Mouse (Mus musculus) hindbrain, embryonic 12.5 days (tissue): ENCODE measurements at regions not wholly inside any gene's neighbourhood (a gene's known extent, or its start where the extent isn't known, plus 50 kb on each side); places are given as distances from the start of the nearest gene placed in this dataset.
A peak's percentile ranks its signal among the peaks of the same experiment; 100 is the strongest.

Source experiments
- ATAC-seq: fragments of 200-750 bp; cut with Nextera tagmentation; 2 replicates; pipeline ENCODE4 v1.8.0; 2017; ENCODE audit warnings: moderate TSS enrichment; ENCODE audit not compliant: low FRiP score
- H3K27ac ChIP-seq: fragments of 300-500 bp; sonication (generic); 2 replicates; pipeline ENCODE4 v1.5.1; 2016; ENCODE audit warnings: mild to moderate bottlenecking
- H3K27me3 ChIP-seq: fragments of 300-500 bp; sonication (generic); 2 replicates; pipeline ENCODE4 v1.6.1; 2016; ENCODE audit warnings: mild to moderate bottlenecking
- H3K36me3 ChIP-seq: fragments of 300-500 bp; sonication (generic); 2 replicates; pipeline ENCODE4 v1.6.1; 2016; ENCODE audit warnings: mild to moderate bottlenecking
- H3K4me1 ChIP-seq: fragments of 300-500 bp; sonication (generic); 2 replicates; pipeline ENCODE4 v1.6.1; 2016
- H3K4me2 ChIP-seq: fragments of 300-500 bp; sonication (generic); replicated peaks from 2 replicates; pipeline ENCODE4 v1.6.1; 2016; ENCODE audit warnings: mild to moderate bottlenecking
- H3K4me3 ChIP-seq: fragments of 300-500 bp; sonication (generic); 2 replicates; pipeline ENCODE4 v1.5.1; 2016; ENCODE audit warnings: mild to moderate bottlenecking
- H3K9ac ChIP-seq: fragments of 300-500 bp; sonication (generic); 2 replicates; pipeline ENCODE4 v1.6.1; 2016; ENCODE audit warnings: mild to moderate bottlenecking, moderate library complexity
- H3K9me3 ChIP-seq: fragments of 300-500 bp; sonication (generic); replicated peaks from 2 replicates; pipeline ENCODE4 v1.6.1; 2016; ENCODE audit warnings: mild to moderate bottlenecking
- whole genome bisulfite sequencing: fragments of 180-500 bp; shearing (Covaris S2); methylation state at CpG from one replicate; pipeline ENCODE4 v1.1.7; 2016; 5-methylcytosine and 5-hydroxymethylcytosine counted together

DNA sequence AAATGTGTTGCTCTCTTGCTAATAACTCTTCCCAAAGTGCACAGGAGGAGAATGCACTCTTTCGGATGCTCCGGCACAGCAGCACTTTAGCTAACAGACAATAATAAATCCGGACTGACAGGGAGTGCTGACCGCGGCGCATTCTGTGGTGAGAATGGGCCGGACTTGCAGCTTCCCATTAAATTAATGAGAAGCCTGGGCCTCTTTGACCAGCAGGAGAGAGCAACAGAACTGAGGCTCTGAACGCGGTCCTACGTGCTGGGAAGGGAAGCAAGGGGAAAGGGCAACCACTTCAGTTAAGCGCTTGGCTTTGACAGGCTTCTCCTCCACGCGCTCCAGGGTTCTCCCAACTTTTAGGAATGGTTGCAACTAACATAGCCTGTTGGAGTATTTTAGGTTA lies 117.2 kb upstream of the Usp25 start:
- WGBS, result 22% methylated on average over 13 of the region's 13 CpGs
- Histone ChIP-seq H3K4me1 (peaks cover 4% of the 10 kb centered on the region), H3K27ac (no peak overlapping the region), H3K4me3 (no peak overlapping the region), H3K9ac (0 out of 2 replicates have a peak overlapping the region, but pooled peaks have one; percentile 13), H3K4me2 (peak overlapping the region; percentile 24; the same call in 1 of the 2 replicates), H3K27me3 (no peaks in the 10 kb centered on the region), H3K9me3 (no peaks in the 10 kb centered on the region), H3K36me3 (no peaks in the 10 kb centered on the region)
- no peak for ATAC-seq

- Histone ChIP-seq H3K4me1 (peaks cover 4% of the 10 kb centered on the region), H3K36me3 (no peaks in the 10 kb centered on the region), H3K9me3 (no peaks in the 10 kb centered on the region), H3K27ac (no peak overlapping the region), H3K27me3 (no peaks in the 10 kb centered on the region), H3K4me3 (no peak overlapping the region), H3K4me2 (no peak overlapping the region), H3K9ac (no peak overlapping the region)
- WGBS, result 63% methylated on average over 5 of the region's 5 CpGs
- ATAC-seq, result no peak
Measured at GRCm38 (mm10) chr16:76895781-76896180, 117.7 kb upstream of the Usp25 start.

GRCm38 (mm10) chr16:76878576-76878975 lies 134.9 kb upstream of the Usp25 start:
- Histone ChIP-seq H3K9me3 (no peaks in the 10 kb centered on the region), H3K4me2 (no peak overlapping the region), H3K27ac (no peak overlapping the region), H3K36me3 (no peaks in the 10 kb centered on the region), H3K4me3 (no peak overlapping the region), H3K9ac (no peak overlapping the region), H3K27me3 (no peaks in the 10 kb centered on the region), H3K4me1 (no peaks in the 10 kb centered on the region)
- 92% methylated on average over 2 of the region's 2 CpGs for WGBS
- no peak for ATAC-seq

DNA sequence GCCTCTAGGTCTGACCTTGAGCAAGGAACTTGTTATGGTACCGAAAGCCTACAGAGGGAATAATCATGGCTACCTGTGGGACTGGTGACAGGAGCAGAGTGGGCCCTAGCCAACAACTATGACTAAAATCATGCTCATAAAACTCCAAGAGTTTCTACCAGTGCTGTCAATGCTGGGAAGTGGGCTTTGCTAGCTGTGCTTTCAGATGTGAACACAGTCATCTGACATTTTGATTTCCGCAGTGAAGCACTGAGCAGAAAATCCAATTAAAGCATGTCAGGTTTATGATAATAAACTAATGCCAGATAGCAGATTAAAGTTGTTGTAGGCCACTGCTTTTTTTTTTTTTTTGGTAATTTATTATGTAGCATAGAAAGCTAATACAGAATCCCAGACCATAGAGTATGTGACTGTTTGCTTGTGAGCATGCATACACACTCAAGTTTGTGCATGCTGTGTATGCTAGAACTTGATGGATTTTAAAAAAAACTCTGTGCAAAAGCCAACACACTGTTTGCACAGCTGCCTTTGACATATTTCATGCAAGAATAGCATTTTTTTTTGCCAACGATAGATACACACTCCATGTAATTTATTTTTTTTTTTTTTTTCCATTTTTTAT lies 138.0 kb upstream of the Usp25 start:
- WGBS, result 90% methylated on average over 3 of the region's 3 CpGs
- H3K9ac ChIP-seq, result no peak overlapping the region
- no peak for ATAC-seq
- H3K9me3 ChIP-seq, result no peaks in the 10 kb centered on the region
- no peaks in the 10 kb centered on the region for H3K27me3 ChIP-seq
- H3K36me3 ChIP-seq, result no peaks in the 10 kb centered on the region
- no peaks in the 10 kb centered on the region for H3K4me1 ChIP-seq
- no peak overlapping the region for H3K4me2 ChIP-seq
- H3K4me3 ChIP-seq, result no peak overlapping the region
- no peak overlapping the region for H3K27ac ChIP-seq

GRCm38 (mm10) chr16:76866465-76866802 lies 147.1 kb upstream of the Usp25 start:
- H3K27ac ChIP-seq, result no peak overlapping the region
- 57% methylated on average over 4 of the region's 4 CpGs for WGBS
- H3K4me2 ChIP-seq, result 0 out of 2 replicates have a peak overlapping the region, but pooled peaks have one; percentile 41
- H3K4me3 ChIP-seq, result no peak overlapping the region
- H3K9ac ChIP-seq, result no peak overlapping the region
- H3K4me1 ChIP-seq, result no peaks in the 10 kb centered on the region
- ATAC-seq, result no peak
- no peaks in the 10 kb centered on the region for H3K9me3 ChIP-seq
- H3K27me3 ChIP-seq, result no peaks in the 10 kb centered on the region
- no peaks in the 10 kb centered on the region for H3K36me3 ChIP-seq

DNA sequence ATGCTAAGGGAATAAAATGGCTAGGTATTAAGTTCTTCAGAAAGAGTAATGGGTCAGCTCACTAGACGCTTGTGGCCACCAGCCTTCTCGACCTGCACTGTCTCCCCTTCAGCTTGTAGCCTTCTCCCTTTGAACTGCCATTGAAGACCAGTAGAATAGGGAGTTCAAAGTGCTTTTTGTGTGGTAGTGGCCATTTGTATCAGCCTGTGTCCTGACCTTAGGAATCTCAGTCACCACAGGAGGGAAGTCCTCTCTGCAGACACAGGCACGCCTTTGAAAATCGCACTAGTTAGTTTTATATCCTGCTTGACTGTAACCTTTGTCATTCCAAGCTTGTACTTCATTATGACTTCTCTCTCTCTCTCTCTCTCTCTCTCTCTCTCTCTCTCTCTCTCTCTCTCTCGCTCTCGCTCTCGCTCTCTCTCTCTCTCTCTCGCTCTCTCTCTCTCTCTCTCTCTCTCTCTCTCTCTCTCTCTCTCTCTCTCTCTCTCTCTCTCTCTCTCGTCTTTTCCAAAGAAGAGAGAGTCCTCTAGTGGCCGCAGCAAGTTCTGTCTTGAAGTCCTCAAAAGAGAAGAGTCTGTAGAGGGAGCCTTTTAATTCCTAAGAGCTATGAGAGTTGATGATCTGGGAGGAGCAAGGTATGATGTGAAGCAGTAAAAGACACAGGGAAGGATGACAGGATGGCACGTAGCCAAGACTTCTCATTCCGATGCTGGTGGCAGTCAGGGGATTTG lies 147.6 kb upstream of the Usp25 start:
- Histone ChIP-seq H3K4me1 (no peaks in the 10 kb centered on the region), H3K9ac (no peak overlapping the region), H3K36me3 (no peaks in the 10 kb centered on the region), H3K4me2 (peak overlapping the region; percentile 41), H3K4me3 (no peak overlapping the region), H3K27ac (no peak overlapping the region), H3K27me3 (no peaks in the 10 kb centered on the region), H3K9me3 (no peaks in the 10 kb centered on the region)
- 21% methylated on average over 7 of the region's 12 CpGs for WGBS
- ATAC-seq, result peak; percentile 79; the same call in 1 of the 2 replicates

DNA sequence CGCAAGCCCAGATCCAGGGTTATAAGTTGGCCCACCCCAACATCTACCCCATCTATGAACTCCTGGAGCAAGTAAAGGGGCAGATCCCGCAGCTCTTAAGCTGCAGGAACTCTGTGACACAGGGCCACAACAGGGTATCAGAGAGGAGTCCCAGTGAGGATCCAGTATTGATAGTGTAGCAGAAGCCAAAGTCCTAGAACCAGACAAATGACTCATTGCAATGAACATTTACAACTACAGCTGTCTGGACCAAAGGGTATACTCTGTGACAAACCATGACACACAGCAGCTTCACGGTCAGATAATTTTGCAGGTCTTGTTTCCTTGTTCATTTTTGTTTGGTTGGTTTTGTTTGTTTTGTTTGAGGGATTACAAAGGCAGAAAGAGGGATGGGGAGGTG lies 149.1 kb upstream of the Usp25 start:
- Histone ChIP-seq H3K9me3 (no peaks in the 10 kb centered on the region), H3K36me3 (no peaks in the 10 kb centered on the region), H3K9ac (no peak overlapping the region), H3K4me2 (no peak overlapping the region), H3K4me3 (no peak overlapping the region), H3K4me1 (no peaks in the 10 kb centered on the region), H3K27ac (no peak overlapping the region), H3K27me3 (no peaks in the 10 kb centered on the region)
- WGBS, result 94% methylated on average over 3 of the region's 3 CpGs
- no peak for ATAC-seq

DNA sequence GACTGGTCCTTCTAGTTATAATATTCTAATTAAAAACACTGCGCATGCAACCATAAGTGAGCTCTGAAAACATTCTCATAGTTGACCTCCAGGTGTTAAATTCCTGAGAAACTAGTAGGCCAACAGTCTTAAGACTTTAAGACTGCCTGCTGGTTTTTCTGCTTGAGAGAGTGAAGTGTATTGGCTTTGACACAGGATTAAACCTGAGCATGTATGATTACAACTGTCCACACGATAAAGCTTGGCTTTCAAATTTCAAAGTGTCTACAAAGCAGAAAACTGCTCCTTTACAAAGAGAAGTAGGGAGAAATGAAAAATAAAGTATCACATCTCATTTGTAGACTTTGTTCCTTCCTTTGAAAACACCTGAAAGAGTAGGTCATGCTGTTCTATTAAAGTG lies 157.7 kb upstream of the Usp25 start:
- Histone ChIP-seq H3K4me2 (no peak overlapping the region), H3K27me3 (no peaks in the 10 kb centered on the region), H3K27ac (no peak overlapping the region), H3K36me3 (no peaks in the 10 kb centered on the region), H3K9me3 (no peaks in the 10 kb centered on the region), H3K9ac (no peak overlapping the region), H3K4me3 (no peak overlapping the region), H3K4me1 (no peaks in the 10 kb centered on the region)
- no peak for ATAC-seq
- 87% methylated on average over 2 of the region's 2 CpGs for WGBS

DNA sequence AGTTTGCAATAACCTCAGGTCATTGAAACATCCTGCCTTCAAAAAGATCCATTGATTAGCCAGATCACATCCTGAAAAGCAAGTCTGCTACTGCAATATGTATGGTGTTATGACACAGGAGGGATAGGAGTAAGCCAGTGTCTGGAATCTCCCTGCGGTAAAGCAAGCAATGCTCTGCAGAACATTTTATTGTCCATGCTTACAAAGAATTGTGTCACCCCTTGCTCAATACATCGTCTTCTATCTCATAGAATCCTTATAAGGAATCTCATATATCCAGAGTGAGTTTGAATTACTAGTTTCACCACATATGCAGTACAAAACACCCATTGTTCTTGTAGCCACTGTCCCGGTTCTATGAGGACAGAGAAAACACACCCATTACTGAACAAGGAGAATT lies 162.1 kb upstream of the Usp25 start:
- H3K36me3 ChIP-seq, result no peaks in the 10 kb centered on the region
- no peak overlapping the region for H3K4me3 ChIP-seq
- WGBS, result 63% methylated on average over 3 of the region's 3 CpGs
- no peak overlapping the region for H3K27ac ChIP-seq
- no peaks in the 10 kb centered on the region for H3K27me3 ChIP-seq
- H3K4me1 ChIP-seq, result no peaks in the 10 kb centered on the region
- no peak overlapping the region for H3K4me2 ChIP-seq
- no peak overlapping the region for H3K9ac ChIP-seq
- no peak for ATAC-seq
- no peaks in the 10 kb centered on the region for H3K9me3 ChIP-seq

DNA sequence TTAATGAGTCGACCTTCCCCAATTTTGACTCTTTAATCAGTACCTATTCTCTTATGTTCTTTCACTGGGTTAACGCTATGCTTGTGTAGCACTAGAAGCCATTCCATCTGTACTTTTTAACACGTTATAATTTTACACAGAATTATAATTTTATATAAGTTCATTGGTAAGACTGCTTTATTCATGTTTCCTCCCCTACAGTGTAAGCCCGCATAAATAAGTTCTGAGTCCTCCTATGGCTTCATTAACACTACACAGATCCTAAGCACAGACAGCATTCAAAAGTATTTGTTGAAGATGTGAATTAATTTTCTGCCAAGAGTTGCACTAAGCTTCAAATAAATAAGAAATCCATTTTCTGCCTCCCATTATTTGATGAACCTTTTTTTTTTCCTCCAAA lies 176.1 kb upstream of the Usp25 start:
- H3K4me2 ChIP-seq, result no peak overlapping the region
- ATAC-seq, result no peak
- no peak overlapping the region for H3K27ac ChIP-seq
- H3K36me3 ChIP-seq, result no peaks in the 10 kb centered on the region
- H3K9me3 ChIP-seq, result no peaks in the 10 kb centered on the region
- H3K4me1 ChIP-seq, result no peaks in the 10 kb centered on the region
- no peaks in the 10 kb centered on the region for H3K27me3 ChIP-seq
- no peak overlapping the region for H3K9ac ChIP-seq
- 86% methylated on average over 4 of the region's 4 CpGs for WGBS
- no peak overlapping the region for H3K4me3 ChIP-seq

DNA sequence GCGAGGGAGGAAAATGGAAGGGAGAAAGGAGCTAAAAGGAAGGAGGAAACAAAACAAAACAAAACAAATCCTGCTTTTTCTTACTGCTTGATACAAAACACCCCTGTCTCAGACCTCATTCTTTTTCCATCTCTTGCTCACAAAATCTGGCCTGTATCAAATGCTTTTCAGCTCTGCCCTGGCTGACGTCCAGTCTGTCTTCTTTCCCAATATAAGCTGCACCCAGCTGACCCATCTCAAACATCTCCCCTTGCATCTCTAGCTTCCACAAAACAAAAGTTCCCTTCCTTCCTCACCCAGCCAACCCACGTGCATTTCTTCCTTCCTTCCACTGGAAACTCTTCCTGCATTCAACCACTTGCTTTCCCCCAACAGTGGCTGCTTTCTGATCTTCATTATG lies 183.1 kb upstream of the Usp25 start:
- no peak overlapping the region for H3K9ac ChIP-seq
- no peak overlapping the region for H3K27ac ChIP-seq
- no peaks in the 10 kb centered on the region for H3K36me3 ChIP-seq
- H3K4me2 ChIP-seq, result no peak overlapping the region
- no peaks in the 10 kb centered on the region for H3K4me1 ChIP-seq
- peaks cover 7% of the 10 kb centered on the region for H3K9me3 ChIP-seq
- H3K4me3 ChIP-seq, result no peak overlapping the region
- 43% methylated on average over 3 of the region's 3 CpGs for WGBS
- H3K27me3 ChIP-seq, result no peaks in the 10 kb centered on the region
- no peak for ATAC-seq

- no peak overlapping the region for H3K4me3 ChIP-seq
- H3K9me3 ChIP-seq, result peaks cover 7% of the 10 kb centered on the region
- ATAC-seq, result no peak; the same call in 1 of the 2 replicates
- 85% methylated on average over 7 of the region's 7 CpGs for WGBS
- no peak overlapping the region for H3K4me2 ChIP-seq
- no peak overlapping the region for H3K27ac ChIP-seq
- H3K27me3 ChIP-seq, result no peaks in the 10 kb centered on the region
- H3K36me3 ChIP-seq, result no peaks in the 10 kb centered on the region
- H3K4me1 ChIP-seq, result no peaks in the 10 kb centered on the region
- no peak overlapping the region for H3K9ac ChIP-seq
Measured at GRCm38 (mm10) chr16:76827674-76828441, 185.6 kb upstream of the Usp25 start.
